Mouse (Mus musculus) forebrain, embryonic 14.5 days (tissue): ENCODE data around the gene Rnasel. TPM values are rescaled to one million over a fixed set of nuclear protein-coding genes. Genes with fewer than 3 reads are reported as not detected.

Source experiments
- ATAC-seq: fragments of 200-750 bp; cut with Nextera tagmentation; 2 replicates; pipeline ENCODE4 v1.8.0; 2017; ENCODE audit warnings: mild to moderate bottlenecking, moderate library complexity
- DNase-seq: peaks from one replicate; pipeline ENCODE4 v3.0.0-alpha.2; 2015; ENCODE audit warnings: low spot score
- H3K27ac ChIP-seq: fragments of 300-500 bp; sonication (generic); 2 replicates; pipeline ENCODE4 v1.5.1; 2014; ENCODE audit warnings: low read depth, mild to moderate bottlenecking, control low read depth, low read length, moderate library complexity
- H3K27me3 ChIP-seq: fragments of 300-500 bp; sonication (generic); replicated peaks from 2 replicates; pipeline ENCODE4 v1.6.1; 2014; ENCODE audit warnings: low read length, control low read depth, mixed read lengths; ENCODE audit not compliant: control insufficient read depth, insufficient read depth
- H3K36me3 ChIP-seq: fragments of 300-500 bp; sonication (generic); 2 replicates; pipeline ENCODE4 v1.6.1; 2014; ENCODE audit warnings: low read length, control low read depth; ENCODE audit not compliant: control insufficient read depth, insufficient read depth
- H3K4me1 ChIP-seq: fragments of 300-500 bp; sonication (generic); 2 replicates; pipeline ENCODE4 v1.6.1; 2014; ENCODE audit warnings: antibody characterized with exemption, low read length, control low read depth; ENCODE audit not compliant: control insufficient read depth, insufficient read depth
- H3K4me2 ChIP-seq: fragments of 300-500 bp; sonication (generic); 2 replicates; pipeline ENCODE4 v1.6.1; 2014; ENCODE audit warnings: mild to moderate bottlenecking, control low read depth, low read length
- H3K4me3 ChIP-seq: fragments of 300-500 bp; sonication (generic); 2 replicates; pipeline ENCODE4 v1.5.1; 2014; ENCODE audit warnings: low read depth, low read length, control low read depth
- H3K9ac ChIP-seq: fragments of 300-500 bp; sonication (generic); 2 replicates; pipeline ENCODE4 v1.6.1; 2014; ENCODE audit warnings: mild to moderate bottlenecking, low read length, control low read depth, moderate library complexity
- H3K9me3 ChIP-seq: fragments of 300-500 bp; sonication (generic); replicated peaks from 2 replicates; pipeline ENCODE4 v1.6.1; 2016; ENCODE audit warnings: low read length, control low read depth, mixed read lengths; ENCODE audit not compliant: control insufficient read depth
- WGBS: fragments of 180-500 bp; shearing (Covaris S2); extraction: QIAGEN DNeasy Blood & Tissue Kit; methylation state at CpG from one replicate; pipeline ENCODE4 v1.1.7; 2014; 5-methylcytosine and 5-hydroxymethylcytosine counted together
- polyA plus RNA-seq: library from polyadenylated mRNA; unstranded; fragments of >200 nt; fragmentation: Nextera tagmentation; extraction: Ambion mirVana; gene quantifications from 2 replicates; pipeline ENCODE4 v1.2.1, GENCODE M21; 2014

Gene Rnasel
- polyA plus RNA-seq, 1 experiment from 2014 or later: 29.9 TPM

DNA sequence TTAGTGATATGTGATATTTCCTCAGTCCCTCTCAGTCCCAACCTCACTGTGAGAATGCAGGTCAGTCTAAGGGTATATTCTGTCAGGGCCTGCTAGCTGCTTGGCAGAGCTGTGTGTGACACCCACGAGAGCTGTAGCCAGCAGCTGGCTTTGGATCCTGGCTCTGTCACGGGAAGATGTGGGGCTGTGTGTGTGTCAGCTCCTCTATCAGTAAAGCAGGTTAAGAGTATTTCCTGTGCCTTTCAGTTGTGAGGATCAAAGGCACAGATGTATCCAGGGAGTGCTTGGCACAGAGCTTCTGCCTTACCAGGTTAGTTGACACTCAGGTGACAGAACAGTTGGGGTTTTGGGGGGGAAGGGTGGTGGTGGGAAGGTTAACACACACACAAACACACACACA lies 19.4 kb upstream of the Rnasel start:
- H3K4me3 ChIP-seq: no peak overlapping the region
- 71% methylated on average over 2 of the region's 2 CpGs for WGBS
- H3K4me1 ChIP-seq: no peaks in the 10 kb centered on the region
- ATAC-seq (no peak), DNase-seq (no peak)
- no peaks in the 10 kb centered on the region for H3K9me3 ChIP-seq
- no peak overlapping the region for H3K27ac ChIP-seq
- H3K36me3 ChIP-seq: no peaks in the 10 kb centered on the region
- H3K27me3 ChIP-seq: no peaks in the 10 kb centered on the region
- no peak overlapping the region for H3K9ac ChIP-seq
- H3K4me2 ChIP-seq: no peak overlapping the region

DNA sequence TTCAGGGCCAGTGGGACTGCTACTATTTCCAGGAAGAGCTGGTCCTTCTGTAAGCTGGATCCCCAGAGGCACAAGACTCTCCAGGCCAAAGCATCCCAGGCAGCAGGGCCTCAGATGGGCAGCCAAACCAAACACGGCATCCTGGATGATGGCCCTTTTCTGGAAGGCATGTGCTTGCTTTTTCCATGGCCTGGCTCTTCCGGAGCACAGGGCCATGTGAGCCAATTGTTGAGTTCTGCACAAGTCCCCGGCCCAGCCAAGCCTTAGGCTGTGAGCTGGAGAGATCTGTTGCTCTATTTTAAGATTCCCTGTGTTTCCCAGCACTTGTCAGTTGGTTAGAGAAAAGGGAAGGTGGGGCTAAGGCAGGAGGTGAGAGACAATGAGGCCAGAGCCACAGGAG lies 18.6 kb upstream of the Rnasel start:
- H3K27ac ChIP-seq: no peak overlapping the region
- H3K36me3 ChIP-seq: no peaks in the 10 kb centered on the region
- H3K9ac ChIP-seq: no peak overlapping the region
- ATAC-seq (no peak), DNase-seq (no peak)
- no peak overlapping the region for H3K4me3 ChIP-seq
- H3K4me2 ChIP-seq: no peak overlapping the region
- H3K27me3 ChIP-seq: no peaks in the 10 kb centered on the region
- H3K4me1 ChIP-seq: no peaks in the 10 kb centered on the region
- no peaks in the 10 kb centered on the region for H3K9me3 ChIP-seq
- 47% methylated on average over 3 of the region's 3 CpGs for WGBS

DNA sequence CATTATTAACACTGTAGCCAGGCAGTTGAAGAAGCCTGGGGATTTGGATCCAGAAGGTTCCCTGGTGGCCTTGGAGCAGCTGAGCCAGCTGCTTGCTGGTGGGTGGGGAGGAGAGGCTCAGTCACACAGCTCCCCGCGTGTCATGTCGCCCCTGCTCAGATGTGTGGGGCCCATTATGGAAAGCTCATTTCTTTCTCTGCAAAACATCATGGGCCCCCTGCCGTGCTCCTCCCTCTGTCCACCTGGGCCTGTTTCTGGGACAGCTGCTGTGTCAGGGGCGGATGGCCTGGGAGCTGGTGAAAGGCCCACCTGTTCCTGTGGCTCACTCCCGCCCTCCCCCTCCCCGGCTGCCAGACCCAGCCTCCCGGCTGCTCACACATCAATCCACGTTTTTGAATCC lies 16.0 kb upstream of the Rnasel start:
- H3K27ac ChIP-seq: no peak overlapping the region
- DNase-seq (peak; percentile 22), ATAC-seq (peak; percentile 30; the same call in 1 of the 2 replicates)
- WGBS: 39% methylated on average over 9 of the region's 9 CpGs
- H3K36me3 ChIP-seq: no peaks in the 10 kb centered on the region
- H3K4me3 ChIP-seq: no peak overlapping the region
- H3K4me2 ChIP-seq: no peak overlapping the region
- H3K9ac ChIP-seq: no peak overlapping the region
- H3K9me3 ChIP-seq: no peaks in the 10 kb centered on the region
- H3K27me3 ChIP-seq: no peaks in the 10 kb centered on the region
- peaks cover 13% of the 10 kb centered on the region for H3K4me1 ChIP-seq

DNA sequence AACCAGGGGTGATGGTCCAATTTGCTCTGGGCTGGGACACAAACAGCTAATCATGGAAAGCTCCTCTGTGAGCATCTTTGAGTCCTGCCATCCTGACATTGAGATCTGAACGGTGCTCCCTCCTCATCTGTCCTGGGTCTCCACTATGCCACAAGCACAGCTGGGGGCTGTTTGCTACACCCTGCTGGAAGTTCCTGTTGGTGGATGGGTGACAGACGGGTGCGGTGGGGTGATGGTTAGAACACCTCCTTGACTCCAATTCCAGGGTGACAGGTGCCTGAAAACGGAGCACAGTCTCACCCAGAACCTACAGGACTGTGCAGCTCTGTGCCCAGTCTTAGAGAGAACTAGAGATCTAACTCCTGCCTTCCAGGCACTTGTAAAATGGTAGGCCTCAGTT lies 14.4 kb upstream of the Rnasel start:
- H3K4me2 ChIP-seq: no peak overlapping the region
- H3K27ac ChIP-seq: no peak overlapping the region
- ATAC-seq (no peak), DNase-seq (no peak)
- peaks cover 19% of the 10 kb centered on the region for H3K4me1 ChIP-seq
- no peak overlapping the region for H3K9ac ChIP-seq
- H3K4me3 ChIP-seq: no peak overlapping the region
- H3K36me3 ChIP-seq: no peaks in the 10 kb centered on the region
- no peaks in the 10 kb centered on the region for H3K27me3 ChIP-seq
- no peaks in the 10 kb centered on the region for H3K9me3 ChIP-seq
- 93% methylated on average over 4 of the region's 4 CpGs for WGBS

DNA sequence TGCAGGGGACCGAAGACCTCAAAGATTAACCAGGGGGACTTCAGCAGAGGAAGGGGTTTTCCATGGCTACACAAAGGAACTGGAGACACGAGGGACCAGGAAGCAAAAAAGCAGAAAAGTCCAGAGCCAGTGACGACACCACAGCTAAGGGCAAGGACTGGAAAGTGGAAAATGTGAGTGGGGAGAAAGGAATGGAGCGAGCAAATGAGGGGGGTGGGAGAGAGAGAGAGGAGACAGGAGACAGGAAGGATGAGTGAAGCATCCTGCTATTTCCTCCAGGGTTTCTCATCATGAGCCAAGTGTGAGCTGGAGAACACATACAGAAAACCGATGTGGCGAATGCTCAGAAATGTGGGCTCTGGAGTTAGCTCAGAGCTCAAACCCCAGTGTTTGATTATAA lies 13.1 kb upstream of the Rnasel start:
- Histone ChIP-seq H3K4me1 (peaks cover 19% of the 10 kb centered on the region), H3K27ac (no peak overlapping the region), H3K36me3 (no peaks in the 10 kb centered on the region), H3K4me3 (no peak overlapping the region), H3K4me2 (no peak overlapping the region), H3K27me3 (no peaks in the 10 kb centered on the region), H3K9ac (no peak overlapping the region), H3K9me3 (no peaks in the 10 kb centered on the region)
- no peak for DNase-seq
- ATAC-seq: no peak
- WGBS: 74% methylated on average over 6 of the region's 6 CpGs

DNA sequence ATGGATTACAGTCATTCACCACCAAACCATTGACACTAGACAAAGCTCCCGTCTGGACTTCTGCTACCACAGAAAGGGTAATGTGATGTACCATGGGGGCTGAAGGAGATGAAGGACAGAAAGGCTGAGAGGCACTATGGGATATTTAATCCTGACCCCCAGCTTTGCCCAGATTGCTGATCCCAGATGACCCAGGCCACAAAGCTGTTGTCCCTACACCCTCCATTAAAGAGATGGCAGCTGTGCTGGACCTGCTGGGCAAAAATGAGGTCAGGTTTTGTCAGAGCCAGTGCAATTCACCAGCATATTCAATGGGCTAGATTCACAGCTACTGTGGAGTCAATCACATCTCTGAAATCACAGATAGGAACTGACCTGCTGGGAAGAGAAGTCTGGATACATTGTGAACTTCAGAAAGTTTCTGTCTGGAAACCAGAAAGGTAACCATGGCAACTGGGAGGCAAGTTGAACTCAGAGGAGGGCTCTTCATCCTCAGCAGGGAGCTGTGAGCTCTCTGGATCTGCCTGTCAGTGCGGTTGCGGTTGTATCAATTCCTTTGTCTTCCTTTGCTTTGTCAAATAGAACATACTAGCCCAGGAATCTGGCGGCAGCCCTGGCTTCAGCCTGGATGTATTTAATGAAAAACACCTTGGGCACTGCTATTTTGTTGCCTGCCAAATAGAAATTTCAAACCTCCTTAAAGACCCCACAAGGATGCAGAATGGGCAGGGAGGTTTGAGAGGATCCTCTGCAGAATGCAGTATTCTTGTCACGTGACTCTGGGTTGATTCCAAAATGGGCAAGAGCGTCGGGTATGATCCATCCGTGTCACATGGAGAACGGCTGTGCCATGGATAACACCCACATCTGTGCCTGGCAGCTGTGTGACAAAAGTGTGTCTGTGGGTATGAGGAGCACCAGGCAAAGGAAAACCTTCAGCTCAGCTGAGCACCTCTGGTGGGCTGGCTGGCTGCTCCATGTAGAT lies 11.8 kb upstream of the Rnasel start:
- 35% methylated on average over 9 of the region's 9 CpGs for WGBS
- no peak overlapping the region for H3K4me2 ChIP-seq
- no peak overlapping the region for H3K4me3 ChIP-seq
- peak overlapping the region; percentile 69 for H3K27ac ChIP-seq
- no peak overlapping the region for H3K9ac ChIP-seq
- H3K4me1 ChIP-seq: peaks cover 19% of the 10 kb centered on the region
- DNase-seq (peak; percentile 79), ATAC-seq (peak; percentile 24; the same call in 1 of the 2 replicates)
- no peaks in the 10 kb centered on the region for H3K27me3 ChIP-seq
- no peaks in the 10 kb centered on the region for H3K36me3 ChIP-seq
- H3K9me3 ChIP-seq: no peaks in the 10 kb centered on the region

DNA sequence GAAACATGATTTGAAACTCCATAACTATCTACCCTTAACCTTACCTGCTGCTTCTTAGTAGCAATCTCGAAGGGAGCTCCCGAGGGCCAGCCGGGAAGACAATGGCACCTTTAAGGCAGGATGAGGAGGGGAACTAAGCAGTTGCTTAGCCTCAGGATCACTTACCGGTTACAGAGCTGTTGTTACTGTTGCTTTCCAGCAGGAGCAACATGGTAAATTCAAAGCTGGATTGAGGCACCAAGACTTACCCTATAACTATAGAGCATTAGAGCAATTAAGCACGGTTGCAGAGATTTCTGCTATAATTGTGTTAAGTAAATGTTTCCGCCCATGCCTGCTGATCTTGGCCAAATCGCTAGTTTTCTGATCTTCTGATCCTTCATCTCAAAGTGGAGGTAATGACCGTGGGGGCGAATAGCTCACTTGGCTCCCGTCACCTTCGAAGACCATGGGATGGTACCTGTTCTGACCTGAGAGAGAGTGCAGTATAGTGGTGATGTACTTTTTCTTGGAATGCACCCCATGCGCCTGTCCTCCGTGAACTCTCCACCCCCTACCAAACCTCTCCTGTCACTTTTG lies 9.7 kb upstream of the Rnasel start:
- WGBS: 17% methylated on average over 13 of the region's 13 CpGs
- peak overlapping the region; percentile 70; the same call in 1 of the 2 replicates for H3K9ac ChIP-seq
- H3K27me3 ChIP-seq: no peaks in the 10 kb centered on the region
- DNase-seq: peak; percentile 37
- ATAC-seq: 0 out of 2 replicates have a peak, but pooled peaks have one; percentile 18
- no peak overlapping the region for H3K27ac ChIP-seq
- H3K4me2 ChIP-seq: peak overlapping the region; percentile 74
- H3K4me1 ChIP-seq: peaks cover 19% of the 10 kb centered on the region
- H3K4me3 ChIP-seq: peak overlapping the region; percentile 50
- H3K36me3 ChIP-seq: peaks cover 16% of the 10 kb centered on the region
- no peaks in the 10 kb centered on the region for H3K9me3 ChIP-seq

DNA sequence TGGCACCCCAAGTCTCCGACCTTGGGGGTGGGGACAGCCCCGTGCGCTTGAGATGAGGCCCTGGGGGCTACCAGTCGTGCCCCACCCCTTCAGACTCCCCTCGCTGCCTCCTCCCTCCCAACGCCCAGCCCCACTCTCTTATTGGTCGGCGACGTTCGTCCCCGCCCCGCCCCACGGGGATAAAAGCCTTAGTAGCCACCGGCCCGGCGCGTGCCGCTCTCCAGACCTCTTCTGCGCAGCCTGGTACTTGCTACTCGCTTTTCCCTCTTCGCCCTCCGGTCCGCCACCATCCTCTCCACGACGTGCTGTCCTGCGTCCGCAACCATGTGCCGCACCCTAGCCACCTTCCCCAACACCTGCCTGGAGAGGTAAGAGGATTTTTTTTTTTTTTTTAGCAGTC lies 9.1 kb upstream of the Rnasel start, which contains the start of gene Rgs16:
Rgs16 (plus strand) TSS at position 205 of the 400 bp plus-strand sequence.
- WGBS: 0% methylated on average over 27 of the region's 28 CpGs
- Histone ChIP-seq H3K4me3 (peak within 1 kb of the TSS; percentile 50), H3K9me3 (no peaks in the 10 kb centered on the region), H3K4me1 (peaks cover 19% of the 10 kb centered on the region), H3K27ac (no peak within 1 kb of the TSS), H3K27me3 (no peaks in the 10 kb centered on the region), H3K4me2 (peak within 1 kb of the TSS; percentile 74), H3K9ac (peak within 1 kb of the TSS; percentile 70), H3K36me3 (peaks cover 16% of the 10 kb centered on the region)
- DNase-seq (peak; percentile 89), ATAC-seq (peak; percentile 83)
